Comparison of ENCODE assay signal across 20 mouse cellular contexts in the genomic region with DNA sequence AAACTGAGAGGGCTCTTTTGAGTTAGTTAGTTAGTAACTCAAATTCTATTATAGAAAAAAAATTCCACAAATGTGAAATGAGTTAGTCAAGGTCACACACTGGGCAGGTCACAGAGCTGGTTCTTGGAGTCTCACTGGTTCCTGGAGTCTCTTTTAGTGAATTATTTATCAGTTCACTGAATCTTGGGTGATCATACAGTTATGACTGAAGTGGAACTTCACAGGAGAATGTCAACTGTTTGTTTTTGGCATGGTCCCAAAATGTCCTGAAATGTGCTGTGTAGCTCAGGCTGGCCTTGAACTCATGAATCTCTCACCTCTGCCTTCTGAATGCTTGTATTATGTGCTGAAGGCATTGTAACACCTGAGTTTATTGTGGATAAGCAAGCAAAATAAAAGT.
"Had no signal": no experiment of that assay in that cellular context is flagged by ENCODE, and none has a peak within 500 bp of the region (broad histone marks: within the 10 kb centered on the region; RNA-seq: fewer than 3 reads in every experiment).

No protein-coding gene starts in this region.

- H3K27me3 ChIP-seq: limb, embryonic 13.5 days; liver, embryonic 12.5 days; liver, embryonic 15.5 days; midbrain, embryonic 12.5 days; neural tube, embryonic 13.5 days; stomach, embryonic 15.5 days had no signal

- H3K4me1 ChIP-seq: limb, embryonic 13.5 days; liver, embryonic 12.5 days; liver, embryonic 15.5 days; midbrain, embryonic 12.5 days; neural tube, embryonic 13.5 days; stomach, embryonic 15.5 days had no signal

- ATAC-seq: hindbrain, postnatal 0 days; inflammation-experienced regulatory T-cells, adult 6 months; intestine, embryonic 16.5 days; liver, embryonic 12.5 days; midbrain, embryonic 16.5 days had no signal

- DNase-seq: liver; lung, adult 18-20 months; retina, postnatal 1 day; right cerebral cortex, postnatal 25 days; spleen, adult 18-20 months; thymus, adult 18-20 months; thymus, postnatal 36 days had no signal

- H3K4me3 ChIP-seq: limb, embryonic 10.5 days; limb, embryonic 13.5 days; liver, embryonic 12.5 days; liver, embryonic 15.5 days; midbrain, embryonic 12.5 days; myocyte; neural tube, embryonic 13.5 days; stomach, embryonic 15.5 days had no signal

- H3K9ac ChIP-seq: limb, embryonic 13.5 days; liver, embryonic 12.5 days; liver, embryonic 15.5 days; midbrain, embryonic 12.5 days; neural tube, embryonic 13.5 days; stomach, embryonic 15.5 days had no signal

- H3K9me3 ChIP-seq: limb, embryonic 10.5 days; limb, embryonic 13.5 days; liver, embryonic 12.5 days; liver, embryonic 15.5 days; midbrain, embryonic 12.5 days; neural tube, embryonic 13.5 days; stomach, embryonic 15.5 days had no signal

- H3K36me3 ChIP-seq: limb, embryonic 10.5 days; limb, embryonic 13.5 days; liver, embryonic 12.5 days; liver, embryonic 15.5 days; midbrain, embryonic 12.5 days; neural tube, embryonic 13.5 days; stomach, embryonic 15.5 days had no signal

- H3K27ac ChIP-seq: hindbrain, postnatal 0 days; limb, embryonic 10.5 days; limb, embryonic 13.5 days; liver, embryonic 12.5 days; liver, embryonic 15.5 days; macrophage; midbrain, embryonic 12.5 days; neural tube, embryonic 13.5 days; stomach, embryonic 15.5 days had no signal

- H3K4me2 ChIP-seq: limb, embryonic 13.5 days; liver, embryonic 12.5 days; liver, embryonic 15.5 days; midbrain, embryonic 12.5 days; neural tube, embryonic 13.5 days; stomach, embryonic 15.5 days had no signal
